Mouse (Mus musculus): ENCODE data around the gene H2-Q1. TPM values are rescaled to one million over a fixed set of nuclear protein-coding genes. Genes with fewer than 3 reads are reported as not detected.
"Not testable (repeated sequence)": the region's sequence is repeated elsewhere in the genome, so short reads cannot be mapped to it uniquely, and the experiment has no call there.

The H2-Q1 gene
- total RNA-seq, 2 experiments from 2014 or later: 0.48 to 0.74 TPM

DNA sequence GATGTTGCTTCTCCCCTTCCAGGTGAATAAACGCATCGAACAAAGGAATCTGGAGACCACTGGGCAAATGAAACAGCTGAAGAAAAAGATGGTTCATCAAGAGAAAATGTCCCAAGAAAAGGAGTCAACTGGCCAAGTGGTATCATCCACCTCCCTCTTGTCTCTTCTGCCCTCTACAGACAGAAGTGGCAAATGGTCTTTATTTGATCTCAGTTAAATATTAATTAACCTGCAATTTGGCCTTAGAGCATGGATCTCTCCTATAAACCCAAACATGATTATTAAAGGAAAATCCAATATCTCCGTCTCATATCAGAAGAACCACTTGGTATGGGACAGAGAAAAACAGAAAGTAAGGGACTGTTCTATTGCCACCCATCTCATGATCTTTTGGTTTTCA is 9.5 kb downstream of the H2-Q1 start:
- intact Hi-C loops (cut with DNase I); DNase-seq (ENCODE audit: low spot score in 2 of 2): not testable (repeated sequence)

DNA sequence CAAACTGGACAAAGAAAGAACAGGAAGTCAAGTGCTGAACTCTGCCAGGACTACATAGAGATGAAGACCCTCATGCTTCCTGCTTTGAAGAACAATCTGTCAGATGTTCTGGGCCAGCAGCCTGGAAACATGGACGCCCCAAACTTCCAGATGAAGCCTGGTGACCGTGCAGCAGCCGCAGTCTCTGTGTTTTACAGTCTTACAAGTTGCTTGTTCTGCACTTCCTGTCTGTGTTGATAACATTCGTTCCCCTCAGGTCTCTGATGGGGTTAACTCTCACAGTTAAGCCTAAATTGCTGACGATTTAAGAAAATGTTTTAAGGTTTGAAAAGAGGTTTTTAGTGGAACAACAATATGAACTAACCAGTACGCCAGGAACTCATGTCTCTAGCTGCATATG is 11.3 kb downstream of the H2-Q1 start:
- intact Hi-C loops (cut with DNase I); DNase-seq (ENCODE audit: low spot score in 2 of 2): not testable (repeated sequence)

DNA sequence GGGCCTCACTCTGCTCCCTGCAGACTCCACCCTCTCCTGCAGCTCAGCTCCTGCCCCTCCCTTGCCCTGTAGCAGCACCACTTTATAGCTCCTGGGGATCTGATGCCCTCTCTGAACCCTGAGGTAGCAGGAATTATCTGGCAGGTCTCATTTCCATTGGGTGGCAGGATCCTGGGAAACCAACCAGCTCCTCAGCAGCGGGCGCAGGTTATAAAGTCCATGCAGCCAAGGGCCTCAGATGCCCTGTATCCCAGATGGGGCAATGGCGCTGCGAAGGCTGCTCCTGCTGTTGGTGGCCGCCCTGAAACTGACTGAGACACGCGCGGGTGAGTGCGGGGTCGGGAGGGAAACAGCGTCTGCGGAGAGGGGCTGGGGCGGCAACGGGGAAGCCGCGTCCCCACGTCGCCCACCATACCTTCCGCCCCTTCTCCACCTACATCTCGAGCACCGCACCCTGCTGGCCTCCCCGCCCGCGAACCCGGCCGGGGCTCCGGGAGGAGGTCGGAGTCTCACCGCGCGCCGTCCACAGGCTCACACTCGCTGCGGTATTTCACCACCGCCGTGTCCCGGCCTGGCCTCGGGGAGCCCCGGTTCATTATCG is 22.0 kb downstream of the H2-Q1 start, which contains the start of gene H2-Q2:
H2-Q2 (plus strand) TSS at position 172 of the 601 bp plus-strand sequence.
- intact Hi-C loops (cut with DNase I): no loop called here
- DNase-seq (ENCODE audit: low spot score in 2 of 2): no peak

DNA sequence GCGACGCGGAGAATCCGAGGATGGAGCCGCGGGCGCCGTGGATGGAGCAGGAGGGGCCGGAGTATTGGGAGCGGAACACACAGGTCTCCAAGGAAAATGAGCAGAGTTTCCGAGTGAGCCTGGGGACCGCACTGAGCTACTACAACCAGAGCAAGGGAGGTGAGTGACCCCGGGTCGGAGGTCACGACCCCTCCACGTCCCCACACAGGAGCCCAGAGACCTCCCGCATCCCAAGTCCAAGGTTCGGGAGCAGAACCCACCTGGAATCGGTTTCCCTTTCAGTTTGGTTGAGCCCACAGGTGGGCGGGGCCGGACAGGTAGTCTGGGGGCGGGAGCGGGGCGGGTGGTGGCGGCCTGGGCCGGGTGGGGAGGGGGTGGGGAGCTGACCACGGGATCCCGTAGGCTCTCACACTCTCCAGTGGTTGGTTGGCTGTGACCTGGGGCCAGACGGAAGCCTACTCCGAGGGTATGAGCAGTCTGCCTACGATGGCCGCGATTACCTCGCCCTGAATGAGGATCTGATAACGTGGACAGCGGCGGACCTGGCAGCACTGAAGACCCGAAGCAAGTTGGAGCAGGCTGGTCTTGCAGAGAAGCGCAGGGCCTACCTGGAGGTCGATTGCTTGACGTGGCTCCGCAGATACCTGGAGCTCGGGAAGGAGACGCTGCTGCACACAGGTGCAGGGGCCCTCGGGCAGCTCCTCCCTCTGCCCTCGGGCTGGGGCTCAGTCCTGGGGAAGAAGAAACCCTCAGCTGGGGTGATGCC is 22.7 kb downstream of the H2-Q1 start:
- DNase-seq (ENCODE audit: low spot score in 2 of 2): no peak
- intact Hi-C loops (cut with DNase I): no loop called here

DNA sequence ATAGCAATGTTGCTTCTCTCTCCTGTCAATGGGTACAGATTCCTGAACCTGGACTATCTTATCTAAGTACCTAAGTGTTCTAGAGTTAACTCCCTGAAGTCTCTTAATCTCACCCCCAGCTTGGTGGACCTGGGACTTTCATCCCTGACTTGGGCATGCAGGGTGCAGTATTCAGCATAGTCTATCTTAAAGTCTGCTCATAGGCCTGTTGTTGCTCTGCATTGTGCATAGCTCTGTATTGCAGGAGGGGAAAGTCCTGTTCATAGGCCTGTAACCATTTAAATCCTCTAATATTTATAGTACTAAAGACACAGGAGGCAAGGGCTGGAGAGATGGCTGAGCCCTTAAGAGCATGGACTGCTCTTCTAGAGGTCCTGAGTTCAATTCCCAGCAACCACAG is 27.5 kb downstream of the H2-Q1 start:
- intact Hi-C loops (cut with DNase I); DNase-seq (ENCODE audit: low spot score in 2 of 2): not testable (repeated sequence)

DNA sequence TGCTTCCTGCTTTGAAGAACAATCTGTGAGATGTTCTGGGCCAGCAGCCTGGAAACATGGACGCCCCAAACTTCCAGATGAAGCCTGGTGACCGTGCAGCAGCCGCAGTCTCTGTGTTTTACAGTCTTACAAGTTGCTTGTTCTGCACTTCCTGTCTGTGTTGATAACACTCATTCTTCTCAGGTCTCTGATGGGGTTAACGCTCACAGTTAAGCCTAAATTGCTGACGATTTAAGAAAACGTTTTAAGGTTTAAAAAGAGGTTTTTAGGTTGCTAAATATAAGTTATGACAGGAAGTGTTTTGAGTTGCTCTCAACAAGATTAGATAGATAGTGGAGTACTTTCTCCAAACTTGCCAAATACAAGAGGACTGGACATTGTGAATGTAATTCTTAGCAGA is 33.1 kb downstream of the H2-Q1 start:
- intact Hi-C loops (cut with DNase I); DNase-seq (ENCODE audit: low spot score in 2 of 2): not testable (repeated sequence)

DNA sequence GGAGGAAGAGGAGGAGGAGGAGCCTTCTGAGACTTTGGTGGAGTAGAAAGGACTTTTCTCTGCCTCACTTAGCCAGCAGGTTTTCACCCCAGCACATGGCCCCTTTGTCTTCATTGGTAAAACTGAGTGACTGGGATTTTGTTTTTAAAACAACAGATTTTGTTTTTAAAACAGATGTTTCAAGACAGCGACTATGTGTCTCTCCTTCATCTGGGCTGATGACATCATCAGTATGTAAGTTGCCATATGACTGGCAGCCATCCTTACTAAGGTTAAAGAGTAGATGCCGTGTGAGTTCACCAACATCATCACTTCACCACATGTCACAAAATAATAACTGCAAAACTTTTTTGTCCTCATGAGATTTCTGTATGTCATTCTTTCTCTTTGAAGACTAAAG is 33.9 kb downstream of the H2-Q1 start:
- intact Hi-C loops (cut with DNase I): no loop called here
- DNase-seq (ENCODE audit: low spot score in 2 of 2): no peak

DNA sequence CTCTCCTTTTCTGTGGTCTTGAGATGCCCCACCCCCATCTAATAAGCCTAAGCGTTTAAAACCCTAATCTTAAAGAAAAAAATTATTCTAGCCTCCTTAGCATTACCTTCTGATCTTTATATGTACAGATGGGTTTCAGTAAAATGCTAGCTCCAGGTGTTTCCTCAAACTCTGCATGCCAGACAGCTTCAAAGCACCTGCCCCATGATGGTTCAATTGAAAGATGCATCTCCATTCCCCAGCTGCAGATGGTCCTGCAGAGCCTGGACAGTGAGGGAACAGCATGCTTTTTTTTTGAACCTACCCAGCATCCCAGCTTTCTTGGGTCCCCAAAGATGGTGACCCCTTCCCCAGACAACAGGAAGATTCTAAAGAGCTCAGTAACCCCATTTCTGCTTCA is 36.9 kb downstream of the H2-Q1 start:
- DNase-seq (ENCODE audit: low spot score in 2 of 2): no peak
- intact Hi-C loops (cut with DNase I): loop anchor here (5.0 kb wide), 1 partner anchor 40 kb away; no protein-coding TSS in a partner anchor

DNA sequence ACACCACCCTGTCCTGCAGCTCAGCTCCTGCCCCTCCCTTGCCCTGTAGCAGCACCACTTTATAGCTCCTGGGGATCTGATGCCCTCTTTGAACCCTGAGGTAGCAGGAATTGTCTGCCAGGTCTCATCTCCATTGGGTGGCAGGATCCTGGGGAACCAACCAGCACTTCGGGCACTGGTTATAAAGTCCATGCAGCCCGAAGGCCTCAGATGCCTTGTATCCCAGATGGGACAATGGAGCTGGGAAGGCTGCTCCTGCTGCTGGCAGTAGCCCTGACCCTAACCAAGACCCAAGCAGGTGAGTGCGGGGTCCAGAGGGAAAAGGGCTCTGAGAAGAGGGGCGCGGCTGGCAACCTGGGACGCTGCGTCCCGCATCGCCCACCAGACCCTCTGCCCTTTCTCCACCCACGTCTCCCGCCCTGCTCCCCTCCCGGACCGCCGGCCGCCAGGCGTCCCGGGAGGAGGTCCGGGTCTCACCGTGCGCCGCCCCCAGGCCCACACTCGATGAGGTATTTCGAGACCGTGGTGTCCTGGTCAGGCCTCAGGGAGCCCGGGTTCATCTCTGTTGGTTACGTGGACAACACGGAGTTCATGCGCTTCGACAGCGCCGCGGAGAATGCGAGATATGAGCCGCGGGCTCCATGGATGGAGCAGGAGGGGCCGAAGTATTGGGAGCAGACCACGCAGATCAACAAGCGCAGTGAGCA is 38.7 kb downstream of the H2-Q1 start:
- intact Hi-C loops (cut with DNase I): loop anchor here (5.0 kb wide), 1 partner anchor 42 kb away; no protein-coding TSS in a partner anchor
- DNase-seq (ENCODE audit: low spot score in 2 of 2): no peak

DNA sequence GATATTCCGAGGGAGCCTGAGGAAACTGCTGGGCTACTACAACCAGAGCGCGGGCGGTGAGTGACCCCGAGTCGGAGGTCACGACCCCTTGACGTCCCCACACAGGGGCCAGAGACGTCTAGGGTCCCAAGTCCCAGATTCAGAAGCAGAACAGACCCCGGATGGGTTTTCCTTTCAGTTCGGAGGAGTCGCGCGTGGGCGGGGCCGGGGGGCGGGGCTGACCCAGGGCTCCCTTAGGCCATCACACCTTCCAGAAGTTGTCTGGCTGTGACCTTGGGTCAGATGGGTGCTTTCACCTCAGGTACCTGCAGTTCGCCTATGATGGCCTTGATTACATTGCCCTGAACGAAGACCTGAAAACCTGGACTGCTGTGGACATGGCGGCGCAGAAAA is 39.3 kb downstream of the H2-Q1 start:
- intact Hi-C loops (cut with DNase I): loop anchor here (5.0 kb wide), 1 partner anchor 42 kb away; no protein-coding TSS in a partner anchor
- DNase-seq (ENCODE audit: low spot score in 2 of 2): no peak

Other genes starting within 250 kb of the H2-Q1 start
- gene Ly6g6e, start 243.5 kb upstream of the H2-Q1 start, total RNA-seq (2021): 1 to 10 TPM; 2.4 to 2.9 TPM
- gene Ly6g6d, start 242.3 kb upstream of the H2-Q1 start, total RNA-seq (2021): 1 to 10 TPM in 1 of 2 experiments, not detected in 1; 1.2 TPM
- gene Ly6g6f, start 234.8 kb upstream of the H2-Q1 start, total RNA-seq (2021): not detected
- gene Abhd16a, start 231.1 kb upstream of the H2-Q1 start, total RNA-seq (2021): 100 to 1,000 TPM; 101 to 113 TPM
- gene Ly6g5c, start 212.1 kb upstream of the H2-Q1 start, total RNA-seq (2021): not detected
- gene Ly6g5b, start 205.0 kb upstream of the H2-Q1 start, total RNA-seq (2021): under 1 TPM in 1 of 2 experiments, not detected in 1; 0.59 TPM
- 10 to 100 TPM; 13.2 to 13.8 TPM for gene Gpank1, start 198.9 kb upstream of the H2-Q1 start, total RNA-seq (2021)
- 100 to 1,000 TPM; 195 to 225 TPM for gene Csnk2b, start 198.4 kb upstream of the H2-Q1 start, total RNA-seq (2021)
- gene D17H6S53E, start 194.0 kb upstream of the H2-Q1 start, total RNA-seq (2021): 10 to 100 TPM; 24.6 TPM
- gene Apom, start 188.4 kb upstream of the H2-Q1 start, total RNA-seq (2021): not detected
- gene Bag6, start 185.2 kb upstream of the H2-Q1 start, total RNA-seq (2021): 100 to 1,000 TPM; 285 to 306 TPM
- gene Prrc2a, start 155.5 kb upstream of the H2-Q1 start, total RNA-seq (2021): 100 to 1,000 TPM; 272 to 274 TPM
- 10 to 100 TPM; 10.6 to 12.3 TPM for gene Aif1, start 144.3 kb upstream of the H2-Q1 start, total RNA-seq (2021)
- 1 to 10 TPM; 5.8 to 7.8 TPM for gene Lst1, start 132.0 kb upstream of the H2-Q1 start, total RNA-seq (2021)
- gene Ltb, start 126.0 kb upstream of the H2-Q1 start, total RNA-seq (2021): 1 to 10 TPM in 1 of 2 experiments, under 1 TPM in 1; 0.55 to 1.0 TPM
- gene Tnf, start 118.4 kb upstream of the H2-Q1 start, total RNA-seq (2021): not detected
- gene Lta, start 115.1 kb upstream of the H2-Q1 start, total RNA-seq (2021): under 1 TPM; 0.42 to 0.72 TPM
- not detected for gene Gm16181, start 99.6 kb upstream of the H2-Q1 start, total RNA-seq (2021)
- 100 to 1,000 TPM; 454 to 455 TPM for gene Atp6v1g2, start 86.7 kb upstream of the H2-Q1 start, total RNA-seq (2021)
- 10 to 100 TPM; 12.2 to 14.3 TPM for gene Nfkbil1, start 84.6 kb upstream of the H2-Q1 start, total RNA-seq (2021)
- 100 to 1,000 TPM; 221 to 230 TPM for gene Ddx39b, start 78.7 kb upstream of the H2-Q1 start, total RNA-seq (2021)
- gene H2-D1, start 57.7 kb upstream of the H2-Q1 start, total RNA-seq (2021): 10 to 100 TPM; 18.1 to 18.5 TPM
- 1 to 10 TPM in 1 of 2 experiments, under 1 TPM in 1; 0.48 to 2.2 TPM for gene H2-Q2, start 21.8 kb downstream of the H2-Q1 start, total RNA-seq (2021)
- 1 to 10 TPM in 1 of 2 experiments, under 1 TPM in 1; 0.85 to 1.4 TPM for gene H2-Q4, start 59.2 kb downstream of the H2-Q1 start, total RNA-seq (2021)
- not detected for gene H2-Q6, start 104.4 kb downstream of the H2-Q1 start, total RNA-seq (2021)
- under 1 TPM; 0.35 to 0.36 TPM for gene H2-Q7, start 118.8 kb downstream of the H2-Q1 start, total RNA-seq (2021)
- gene H2-Q10, start 149.7 kb downstream of the H2-Q1 start, total RNA-seq (2021): under 1 TPM; 0.13 to 0.27 TPM
- gene Pou5f1, start 185.6 kb downstream of the H2-Q1 start, total RNA-seq (2021): under 1 TPM in 1 of 2 experiments, not detected in 1; 0.25 TPM
- 1 to 10 TPM; 8.6 to 9.5 TPM for gene Tcf19, start 196.4 kb downstream of the H2-Q1 start, total RNA-seq (2021)
- 1 to 10 TPM; 8.1 to 9.1 TPM for gene Cchcr1, start 196.7 kb downstream of the H2-Q1 start, total RNA-seq (2021)
- under 1 TPM; 0.55 to 0.72 TPM for gene Psors1c2, start 212.8 kb downstream of the H2-Q1 start, total RNA-seq (2021)
- under 1 TPM; 0.68 to 0.79 TPM for gene Cdsn, start 231.7 kb downstream of the H2-Q1 start, total RNA-seq (2021)
- not detected for gene 2300002M23Rik, start 247.0 kb downstream of the H2-Q1 start, total RNA-seq (2021)

Measured in left cerebral cortex, postnatal 14 days (tissue).